Mouse (Mus musculus) kidney, embryonic 15.5 days (tissue): ENCODE measurements around the gene Xrra1. TPM values are rescaled to one million over a fixed set of nuclear protein-coding genes. Genes with fewer than 3 reads are reported as not detected.

Source experiments
- ATAC-seq: fragments of 200-750 bp; cut with Nextera tagmentation; replicated peaks from 2 replicates; pipeline ENCODE4 v1.8.0; 2017; ENCODE audit warnings: moderate TSS enrichment; ENCODE audit not compliant: low FRiP score
- H3K27ac ChIP-seq: fragments of 300-500 bp; sonication (generic); 2 replicates; pipeline ENCODE4 v1.5.1; 2015; ENCODE audit warnings: mild to moderate bottlenecking, inconsistent platforms
- H3K27me3 ChIP-seq: fragments of 300-500 bp; sonication (generic); 2 replicates; pipeline ENCODE4 v1.6.1; 2015; ENCODE audit warnings: inconsistent platforms
- H3K36me3 ChIP-seq: fragments of 300-500 bp; sonication (generic); 2 replicates; pipeline ENCODE4 v1.6.1; 2015; ENCODE audit warnings: inconsistent platforms
- H3K4me1 ChIP-seq: fragments of 300-500 bp; sonication (generic); 2 replicates; pipeline ENCODE4 v1.6.1; 2015; ENCODE audit warnings: inconsistent platforms
- H3K4me2 ChIP-seq: fragments of 300-500 bp; sonication (generic); 2 replicates; pipeline ENCODE4 v1.6.1; 2015; ENCODE audit warnings: moderate library complexity, mild to moderate bottlenecking, inconsistent platforms
- H3K4me3 ChIP-seq: fragments of 300-500 bp; sonication (generic); replicated peaks from 2 replicates; pipeline ENCODE4 v1.5.1; 2015; ENCODE audit warnings: mild to moderate bottlenecking, inconsistent platforms
- H3K9ac ChIP-seq: fragments of 300-500 bp; sonication (generic); 2 replicates; pipeline ENCODE4 v1.6.1; 2015; ENCODE audit warnings: mild to moderate bottlenecking, inconsistent platforms
- H3K9me3 ChIP-seq: fragments of 300-500 bp; sonication (generic); replicated peaks from 2 replicates; pipeline ENCODE4 v1.6.1; 2016; ENCODE audit warnings: inconsistent platforms
- WGBS: fragments of 180-500 bp; shearing (Covaris S2); methylation state at CpG from one replicate; pipeline ENCODE4 v1.1.7; 2015; ENCODE audit warnings: mixed read lengths; 5-methylcytosine and 5-hydroxymethylcytosine counted together
- polyA plus RNA-seq: library from polyadenylated mRNA; unstranded; fragments of >200 nt; fragmentation: Nextera tagmentation; extraction: Ambion mirVana; gene quantifications from 2 replicates; pipeline ENCODE4 v1.2.1, GENCODE M21; 2015

Xrra1 gene
- polyA plus RNA-seq, 1 experiment from 2014 or later = 0.42 TPM

DNA sequence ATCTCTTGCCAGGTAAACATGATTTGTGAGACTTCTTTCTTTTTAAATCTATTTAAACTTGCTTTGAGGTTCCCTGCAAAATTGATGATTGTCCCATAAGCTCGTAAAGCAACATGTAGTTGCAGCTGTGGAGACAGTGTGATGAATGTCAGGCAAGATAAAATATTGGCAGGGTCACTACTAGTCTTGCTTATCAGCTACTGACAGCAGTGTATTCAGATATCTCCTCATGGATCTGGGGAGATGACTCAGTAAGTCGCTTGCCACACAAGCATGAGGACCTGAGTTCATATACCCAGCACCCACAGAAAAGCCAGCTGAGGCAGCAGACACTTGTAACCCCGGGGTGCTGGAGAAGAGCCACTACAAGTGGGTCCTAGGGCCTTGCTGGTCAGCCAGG is 48.5 kb downstream of the Xrra1 start:
- H3K4me1 ChIP-seq = no peaks in the 10 kb centered on the region

DNA sequence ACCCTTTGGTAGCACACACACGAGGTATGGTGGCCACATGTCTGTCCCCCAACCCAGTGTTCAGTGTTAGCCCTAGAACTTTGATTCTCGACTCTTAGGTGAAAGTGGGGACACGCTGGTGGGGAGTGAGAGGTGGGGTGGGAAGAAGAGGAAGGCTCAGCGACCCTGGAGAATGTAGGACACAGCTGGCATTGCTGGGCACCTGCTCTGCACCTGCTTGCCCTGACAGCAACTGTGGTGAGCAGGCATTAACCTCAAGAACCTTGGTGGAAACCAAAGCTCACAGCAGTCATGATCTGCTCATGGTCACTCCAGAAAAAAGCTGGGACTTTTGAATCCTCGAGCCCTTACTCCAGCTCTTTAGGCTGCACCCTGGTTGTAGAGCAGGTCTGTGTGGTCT is 52.1 kb downstream of the Xrra1 start:
- Histone ChIP-seq H3K27me3 (peaks cover 3% of the 10 kb centered on the region), H3K4me2 (no peak overlapping the region), H3K36me3 (no peaks in the 10 kb centered on the region), H3K4me3 (no peak overlapping the region), H3K9ac (no peak overlapping the region), H3K27ac (no peak overlapping the region), H3K9me3 (no peaks in the 10 kb centered on the region), H3K4me1 (no peaks in the 10 kb centered on the region)
- WGBS = 75% methylated on average over 5 of the region's 5 CpGs
- ATAC-seq = no peak

More for the DNA sequence above, 48.5 kb downstream of the Xrra1 start:
- no peak overlapping the region for H3K27ac ChIP-seq
- no peaks in the 10 kb centered on the region for H3K27me3 ChIP-seq
- no peaks in the 10 kb centered on the region for H3K36me3 ChIP-seq
- no peak overlapping the region for H3K4me2 ChIP-seq
- no peak overlapping the region for H3K9ac ChIP-seq
- H3K9me3 ChIP-seq = no peaks in the 10 kb centered on the region
- ATAC-seq = no peak
- H3K4me3 ChIP-seq = no peak overlapping the region
- 76% methylated on average over 3 of the region's 3 CpGs for WGBS

DNA sequence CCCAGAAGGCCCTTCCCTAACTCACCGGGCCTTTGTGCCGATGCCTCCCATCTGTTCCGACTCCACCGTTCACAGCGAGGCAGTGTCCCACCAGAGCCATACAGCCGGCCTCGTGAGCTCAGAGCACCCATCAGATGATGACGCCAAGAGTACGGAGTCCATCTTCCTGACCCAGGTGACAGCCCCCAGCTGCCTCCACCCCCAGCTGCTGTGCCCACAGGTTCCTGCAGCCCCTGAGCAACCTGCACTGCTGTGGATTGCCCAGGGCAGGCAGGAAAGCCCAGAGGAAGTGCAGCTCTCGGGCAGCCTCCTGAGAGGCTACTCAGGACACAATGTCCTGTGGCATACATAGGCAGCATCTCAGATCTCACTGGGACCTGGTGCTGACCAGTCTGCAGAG is 55.4 kb downstream of the Xrra1 start:
- no peak overlapping the region for H3K27ac ChIP-seq
- H3K36me3 ChIP-seq = no peaks in the 10 kb centered on the region
- H3K9ac ChIP-seq = no peak overlapping the region
- peaks cover 17% of the 10 kb centered on the region for H3K4me1 ChIP-seq
- no peak overlapping the region for H3K4me2 ChIP-seq
- WGBS = 84% methylated on average over 10 of the region's 10 CpGs
- H3K4me3 ChIP-seq = no peak overlapping the region
- H3K9me3 ChIP-seq = no peaks in the 10 kb centered on the region
- no peak for ATAC-seq
- peaks cover 26% of the 10 kb centered on the region for H3K27me3 ChIP-seq

DNA sequence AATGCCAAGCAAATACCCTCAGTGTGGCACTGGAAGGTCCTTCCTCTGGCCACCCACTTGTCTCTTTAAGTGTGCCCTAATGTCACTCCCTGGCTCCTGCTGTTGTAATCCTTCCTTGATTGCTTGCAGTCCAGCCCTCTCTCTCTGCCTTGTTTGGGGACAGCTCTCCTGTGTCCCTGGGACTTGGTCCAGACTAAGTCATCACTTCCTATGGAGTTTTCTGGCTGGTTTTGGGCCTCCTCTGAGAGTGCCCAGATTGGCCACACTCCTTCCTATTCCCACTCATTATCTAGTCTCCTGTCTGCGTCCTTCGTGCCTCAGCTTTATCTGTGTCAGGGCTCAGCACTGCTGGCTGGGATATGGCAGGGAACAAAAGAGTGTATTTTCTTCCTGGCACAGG is 56.6 kb downstream of the Xrra1 start:
- H3K4me2 ChIP-seq = no peak overlapping the region
- no peak overlapping the region for H3K4me3 ChIP-seq
- no peaks in the 10 kb centered on the region for H3K36me3 ChIP-seq
- no peak for ATAC-seq
- 80% methylated on average over 2 of the region's 2 CpGs for WGBS
- H3K9ac ChIP-seq = no peak overlapping the region
- H3K9me3 ChIP-seq = no peaks in the 10 kb centered on the region
- H3K27me3 ChIP-seq = peaks cover 26% of the 10 kb centered on the region
- peaks cover 17% of the 10 kb centered on the region for H3K4me1 ChIP-seq
- H3K27ac ChIP-seq = no peak overlapping the region

DNA sequence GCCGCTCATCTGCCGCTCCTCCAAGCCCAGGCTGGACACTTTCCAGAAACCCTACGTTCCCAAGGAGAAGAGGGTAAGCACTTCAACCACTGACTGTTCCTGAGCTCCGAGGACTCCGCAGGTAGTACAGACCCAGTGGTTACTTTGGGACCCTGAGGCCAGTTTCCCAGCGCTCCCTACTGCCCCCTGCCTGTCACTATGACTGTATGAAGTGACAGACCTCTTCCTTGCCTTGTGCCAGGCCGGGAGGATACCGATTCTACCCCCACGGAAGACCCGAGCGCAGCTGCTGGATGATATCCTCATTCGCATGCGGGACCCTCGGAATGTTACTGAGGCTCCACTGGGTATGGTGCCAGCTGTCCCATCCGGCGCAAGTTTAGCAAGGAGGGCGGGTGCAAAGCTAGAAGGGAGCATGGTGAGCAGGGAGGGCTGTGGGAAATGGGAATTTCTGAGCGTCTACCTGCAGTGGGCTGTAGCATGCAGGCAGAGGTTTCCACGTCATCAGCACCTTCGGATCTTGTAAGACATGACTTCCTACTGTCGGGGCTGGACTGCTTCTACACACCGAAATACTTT is 57.9 kb downstream of the Xrra1 start:
- Histone ChIP-seq H3K27me3 (peaks cover 26% of the 10 kb centered on the region), H3K36me3 (peaks cover 9% of the 10 kb centered on the region), H3K4me1 (peaks cover 17% of the 10 kb centered on the region), H3K27ac (no peak overlapping the region), H3K9me3 (no peaks in the 10 kb centered on the region), H3K9ac (peak overlapping the region; percentile 46; the same call in 1 of the 2 replicates), H3K4me2 (peak overlapping the region; percentile 80), H3K4me3 (peak overlapping the region; percentile 37)
- 6% methylated on average over 22 of the region's 22 CpGs for whole genome bisulfite sequencing
- peak; percentile 62; the same call in 1 of the 2 replicates for ATAC-seq

DNA sequence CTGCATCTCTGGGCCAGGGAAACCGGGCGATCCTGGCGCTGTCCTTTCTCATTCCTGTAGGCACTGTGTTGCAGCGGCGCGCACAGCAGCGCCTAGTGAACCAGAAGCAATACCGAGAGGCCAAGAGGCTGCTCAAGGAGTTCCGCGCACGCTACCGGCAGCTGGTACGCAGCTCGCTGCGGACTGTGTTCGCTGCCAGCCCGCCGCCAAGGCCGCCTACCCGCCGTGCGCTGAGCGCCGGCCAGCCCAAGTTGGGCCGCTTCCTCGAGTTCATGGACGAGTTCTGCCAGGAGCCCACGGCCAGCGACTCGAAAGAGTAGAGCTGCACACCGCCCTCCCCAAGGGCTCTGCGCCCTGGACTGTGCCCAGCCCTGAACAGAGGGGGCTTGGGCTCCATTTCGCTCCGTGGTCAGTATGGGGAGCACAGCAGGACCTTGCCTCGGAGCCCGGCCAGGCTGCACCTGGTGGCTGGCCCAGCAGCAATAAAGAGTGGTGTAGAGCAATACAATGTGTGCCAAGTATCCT is 58.5 kb downstream of the Xrra1 start:
- peak; percentile 63 for ATAC-seq
- peak overlapping the region; percentile 46 for H3K9ac ChIP-seq
- peaks cover 17% of the 10 kb centered on the region for H3K4me1 ChIP-seq
- no peak overlapping the region for H3K27ac ChIP-seq
- H3K9me3 ChIP-seq = no peaks in the 10 kb centered on the region
- peak overlapping the region; percentile 80 for H3K4me2 ChIP-seq
- under 1% methylated on average over 36 of the region's 36 CpGs for WGBS
- H3K36me3 ChIP-seq = peaks cover 12% of the 10 kb centered on the region
- H3K27me3 ChIP-seq = peaks cover 26% of the 10 kb centered on the region
- peak overlapping the region; percentile 37 for H3K4me3 ChIP-seq

DNA sequence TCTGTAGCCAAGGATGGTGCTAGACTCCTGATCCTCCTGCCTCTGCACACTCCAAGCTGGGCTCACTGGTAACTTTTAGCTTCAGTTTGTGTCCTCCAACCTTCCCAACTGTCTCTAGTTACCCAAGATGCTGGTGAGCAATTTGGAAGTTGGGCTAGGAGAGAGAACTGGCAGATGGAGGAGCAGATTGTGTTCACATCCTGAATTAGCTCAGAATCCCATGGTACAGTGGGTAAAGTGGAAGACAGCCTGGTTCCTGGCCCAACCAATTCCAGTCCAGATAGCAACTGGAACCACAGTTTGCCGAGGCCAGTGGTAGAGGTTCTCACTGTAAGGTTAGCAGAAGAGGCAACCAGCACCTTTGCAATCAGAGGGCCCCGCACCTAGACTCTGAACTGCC is 60.2 kb downstream of the Xrra1 start:
- H3K4me2 ChIP-seq = no peak overlapping the region
- H3K27me3 ChIP-seq = peaks cover 26% of the 10 kb centered on the region
- no peak for ATAC-seq
- WGBS = 86% methylated on average over 2 of the region's 2 CpGs
- H3K9me3 ChIP-seq = no peaks in the 10 kb centered on the region
- peaks cover 29% of the 10 kb centered on the region for H3K36me3 ChIP-seq
- no peak overlapping the region for H3K27ac ChIP-seq
- H3K4me3 ChIP-seq = no peak overlapping the region
- H3K9ac ChIP-seq = no peak overlapping the region
- peaks cover 17% of the 10 kb centered on the region for H3K4me1 ChIP-seq

DNA sequence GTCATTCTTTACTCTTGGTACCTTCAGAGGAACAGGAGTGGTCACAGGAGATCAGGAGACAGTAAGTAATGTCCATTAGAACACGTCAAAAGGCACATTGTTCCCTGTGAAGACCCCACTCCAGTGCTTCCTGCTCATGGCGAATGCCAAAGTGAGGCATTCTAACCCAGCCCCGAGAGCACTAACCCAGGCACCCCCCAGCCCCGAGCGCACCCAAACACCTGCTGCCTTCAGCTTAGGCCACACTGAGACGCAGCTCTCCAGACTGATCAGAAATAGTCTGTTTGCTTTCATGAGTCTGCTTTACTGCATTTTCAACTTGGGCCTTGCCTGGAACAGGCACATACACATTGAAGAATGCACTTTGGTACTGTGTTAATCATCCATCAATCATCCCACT is 61.1 kb downstream of the Xrra1 start:
- H3K27ac ChIP-seq = no peak overlapping the region
- H3K4me2 ChIP-seq = no peak overlapping the region
- H3K36me3 ChIP-seq = peaks cover 37% of the 10 kb centered on the region
- no peak overlapping the region for H3K9ac ChIP-seq
- peaks cover 26% of the 10 kb centered on the region for H3K27me3 ChIP-seq
- no peak for ATAC-seq
- H3K4me1 ChIP-seq = peaks cover 17% of the 10 kb centered on the region
- no peaks in the 10 kb centered on the region for H3K9me3 ChIP-seq
- WGBS = 95% methylated on average over 6 of the region's 6 CpGs
- H3K4me3 ChIP-seq = no peak overlapping the region

DNA sequence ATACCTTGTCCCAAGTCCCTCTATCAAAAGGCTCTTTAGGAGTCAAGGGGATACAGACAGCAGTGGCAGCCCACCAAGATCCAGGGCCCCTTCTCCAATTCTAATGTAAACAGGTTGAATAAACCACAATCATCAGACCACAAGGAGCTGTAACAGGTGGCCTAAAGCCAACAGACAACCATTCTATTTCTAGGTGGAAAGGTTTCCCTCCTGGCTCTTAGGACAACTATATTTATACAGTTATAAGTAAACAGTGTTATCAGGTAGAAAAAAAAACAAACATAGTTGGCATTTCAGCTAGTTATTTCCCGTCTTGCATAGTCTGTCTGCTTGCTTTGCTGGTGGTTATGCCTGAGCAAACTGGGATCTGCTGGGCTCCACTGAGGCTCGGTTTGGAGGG is 61.5 kb downstream of the Xrra1 start:
- H3K27ac ChIP-seq = no peak overlapping the region
- H3K4me3 ChIP-seq = no peak overlapping the region
- no peak for ATAC-seq
- H3K27me3 ChIP-seq = peaks cover 26% of the 10 kb centered on the region
- WGBS = 83% methylated on average over 2 of the region's 2 CpGs
- H3K4me2 ChIP-seq = no peak overlapping the region
- H3K36me3 ChIP-seq = peaks cover 41% of the 10 kb centered on the region
- H3K9me3 ChIP-seq = no peaks in the 10 kb centered on the region
- peaks cover 17% of the 10 kb centered on the region for H3K4me1 ChIP-seq
- no peak overlapping the region for H3K9ac ChIP-seq

DNA sequence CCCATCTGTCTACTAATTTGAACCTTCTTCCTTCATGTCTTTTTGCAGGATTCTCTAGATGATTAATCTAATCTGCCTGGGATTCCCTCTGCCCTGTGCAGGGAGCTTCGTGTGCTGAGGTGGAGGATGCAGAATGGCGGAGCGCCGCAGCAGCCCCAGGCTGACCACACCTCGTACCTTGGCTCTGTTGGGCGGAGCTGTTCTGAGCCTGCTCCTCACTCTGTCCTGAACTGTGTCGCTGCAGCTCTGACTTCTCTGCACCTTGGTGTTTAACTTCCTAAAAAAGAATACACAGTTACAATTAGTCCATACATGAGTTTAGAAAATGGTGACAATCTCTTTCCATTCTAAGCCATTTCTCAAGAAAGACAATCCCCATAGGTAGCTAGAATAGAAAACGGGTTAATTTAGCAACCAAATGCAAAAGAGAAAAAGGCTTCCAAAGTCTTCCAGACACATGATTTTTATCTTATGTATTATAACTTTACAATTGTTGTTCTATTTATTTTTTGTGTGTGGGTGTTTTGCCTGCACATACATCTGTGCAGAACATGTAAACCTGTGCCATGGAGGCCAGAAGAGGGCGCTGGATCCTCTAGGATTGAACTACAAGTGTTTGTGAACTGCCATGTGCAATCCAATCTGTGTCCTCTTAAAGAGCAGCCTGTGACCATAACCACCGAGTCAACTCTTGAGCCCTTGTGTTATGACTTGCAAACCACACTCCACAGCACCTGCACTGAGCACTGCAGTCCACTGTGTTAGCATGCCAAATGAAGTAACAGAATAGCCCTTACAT is 68.2 kb downstream of the Xrra1 start:
- no peak overlapping the region for H3K9ac ChIP-seq
- no peak for ATAC-seq
- 77% methylated on average over 10 of the region's 10 CpGs for WGBS
- no peak overlapping the region for H3K27ac ChIP-seq
- no peak overlapping the region for H3K4me2 ChIP-seq
- no peaks in the 10 kb centered on the region for H3K27me3 ChIP-seq
- H3K4me1 ChIP-seq = no peaks in the 10 kb centered on the region
- peaks cover 82% of the 10 kb centered on the region for H3K36me3 ChIP-seq
- H3K4me3 ChIP-seq = no peak overlapping the region
- no peaks in the 10 kb centered on the region for H3K9me3 ChIP-seq

DNA sequence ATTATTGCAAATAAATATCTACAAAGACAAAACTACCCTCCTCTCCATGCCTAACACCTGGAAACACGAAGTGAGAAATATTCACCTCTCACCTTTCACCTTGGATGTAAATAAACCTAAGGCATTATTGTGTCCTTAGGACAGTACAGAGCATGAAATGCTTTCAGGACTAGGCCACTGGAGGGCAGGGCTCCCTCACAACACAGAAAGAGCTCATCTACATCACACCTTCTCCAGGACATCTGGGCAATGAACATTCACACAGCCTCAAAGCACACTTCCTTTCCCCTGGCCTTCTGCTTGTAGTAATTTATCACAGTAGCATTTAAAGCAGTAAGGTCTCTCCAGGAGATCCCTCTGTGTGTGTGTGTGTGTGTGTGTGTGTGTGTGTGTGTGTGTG is 76.8 kb downstream of the Xrra1 start:
- no peaks in the 10 kb centered on the region for H3K27me3 ChIP-seq
- no peak for ATAC-seq
- no peak overlapping the region for H3K9ac ChIP-seq
- no peak overlapping the region for H3K27ac ChIP-seq
- no peak overlapping the region for H3K4me2 ChIP-seq
- peaks cover 81% of the 10 kb centered on the region for H3K36me3 ChIP-seq
- no peaks in the 10 kb centered on the region for H3K9me3 ChIP-seq
- no peak overlapping the region for H3K4me3 ChIP-seq
- H3K4me1 ChIP-seq = no peaks in the 10 kb centered on the region
- 59% methylated on average over 1 of the region's 1 CpGs for WGBS

DNA sequence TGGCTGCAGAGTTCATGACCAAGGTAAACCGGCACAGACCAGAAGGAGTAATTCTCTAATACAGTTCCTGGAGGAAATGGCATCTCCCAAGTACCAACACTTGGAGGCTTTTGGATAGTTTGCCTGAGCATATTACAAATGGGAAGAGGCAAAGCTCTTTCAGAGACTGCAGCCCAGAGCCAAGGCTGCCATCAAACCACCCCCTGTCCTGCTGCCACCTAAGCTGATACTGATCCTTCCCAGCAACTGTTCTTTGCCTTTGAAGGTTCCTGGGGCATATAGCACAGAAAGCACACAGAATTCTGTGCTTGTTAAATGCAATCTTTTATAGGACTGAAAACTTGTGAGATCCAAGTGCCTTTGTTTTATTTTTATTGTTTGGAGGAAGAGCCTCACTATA is 81.8 kb downstream of the Xrra1 start:
- Histone ChIP-seq H3K27ac (no peak overlapping the region), H3K27me3 (no peaks in the 10 kb centered on the region), H3K9ac (no peak overlapping the region), H3K4me1 (no peaks in the 10 kb centered on the region), H3K36me3 (peaks cover 85% of the 10 kb centered on the region), H3K4me3 (no peak overlapping the region), H3K9me3 (no peaks in the 10 kb centered on the region), H3K4me2 (no peak overlapping the region)
- 92% methylated on average over 1 of the region's 1 CpGs for WGBS
- no peak for ATAC-seq
